Mouse (Mus musculus) kidney, embryonic 16.5 days (tissue): ENCODE measurements around the gene Epb41. TPM values are rescaled to one million over a fixed set of nuclear protein-coding genes. Genes with fewer than 3 reads are reported as not detected.

ENCODE experiments used
- ATAC-seq: fragments of 200-750 bp; cut with Nextera tagmentation; 2 replicates; pipeline ENCODE4 v1.8.0; 2017; ENCODE audit warnings: moderate TSS enrichment; ENCODE audit not compliant: low FRiP score, low TSS enrichment
- H3K27ac ChIP-seq: fragments of 300-500 bp; sonication (generic); 2 replicates; pipeline ENCODE4 v1.5.1; 2014; ENCODE audit warnings: low read length
- H3K27me3 ChIP-seq: fragments of 300-500 bp; sonication (generic); 2 replicates; pipeline ENCODE4 v1.6.1; 2014; ENCODE audit warnings: low read length, control low read depth, mixed read lengths; ENCODE audit not compliant: insufficient read depth
- H3K36me3 ChIP-seq: fragments of 300-500 bp; sonication (generic); 2 replicates; pipeline ENCODE4 v1.6.1; 2014; ENCODE audit warnings: low read length, control low read depth, mixed read lengths; ENCODE audit not compliant: insufficient read depth
- H3K4me1 ChIP-seq: fragments of 300-500 bp; sonication (generic); 2 replicates; pipeline ENCODE4 v1.6.1; 2014; ENCODE audit warnings: low read length, control low read depth, mixed read lengths; ENCODE audit not compliant: insufficient read depth
- H3K4me2 ChIP-seq: fragments of 300-500 bp; sonication (generic); replicated peaks from 2 replicates; pipeline ENCODE4 v1.6.1; 2014; ENCODE audit warnings: low read depth, low read length
- H3K4me3 ChIP-seq: fragments of 300-500 bp; sonication (generic); 2 replicates; pipeline ENCODE4 v1.5.1; 2014; ENCODE audit warnings: mild to moderate bottlenecking, low read length
- H3K9ac ChIP-seq: fragments of 300-500 bp; sonication (generic); replicated peaks from 2 replicates; pipeline ENCODE4 v1.6.1; 2014; ENCODE audit warnings: low read length
- H3K9me3 ChIP-seq: fragments of 300-500 bp; sonication (generic); 2 replicates; pipeline ENCODE4 v1.6.1; 2016; ENCODE audit warnings: low read length, control low read depth
- WGBS: fragments of 180-500 bp; shearing (Covaris S2); extraction: QIAGEN DNeasy Blood & Tissue Kit; methylation state at CpG from one replicate; pipeline ENCODE4 v1.1.7; 2014; 5-methylcytosine and 5-hydroxymethylcytosine counted together
- polyA plus RNA-seq: library from polyadenylated mRNA; unstranded; fragments of >200 nt; fragmentation: Nextera tagmentation; extraction: Ambion mirVana; gene quantifications from 2 replicates; pipeline ENCODE4 v1.2.1, GENCODE M21; 2015

Epb41 gene
- polyA plus RNA-seq, 1 experiment from 2014 or later, result 68.6 TPM

- Histone ChIP-seq H3K9ac (peak overlapping the region; percentile 32), H3K4me1 (peaks cover 84% of the 10 kb centered on the region), H3K9me3 (no peaks in the 10 kb centered on the region), H3K27ac (peak overlapping the region; percentile 65), H3K36me3 (peaks cover 9% of the 10 kb centered on the region; the same call in 1 of the 2 replicates), H3K4me3 (no peak overlapping the region), H3K27me3 (peaks cover 14% of the 10 kb centered on the region), H3K4me2 (peak overlapping the region; percentile 24; the same call in 1 of the 2 replicates)
- 15% methylated on average over 15 of the region's 15 CpGs for WGBS
- peak; percentile 12; the same call in 1 of the 2 replicates for ATAC-seq
Measured at GRCm38 (mm10) chr4:131918711-131919500, 156.2 kb downstream of the Epb41 start.

GRCm38 (mm10) chr4:131918026-131918533, 157.0 kb downstream of the Epb41 start:
- no peak for ATAC-seq
- H3K27ac ChIP-seq, result peak overlapping the region; percentile 65
- WGBS, result 65% methylated on average over 7 of the region's 7 CpGs

GRCm38 (mm10) chr4:131917010-131917555, 158.0 kb downstream of the Epb41 start:
- H3K9me3 ChIP-seq, result no peaks in the 10 kb centered on the region
- 65% methylated on average over 10 of the region's 10 CpGs for WGBS
- peak overlapping the region; percentile 27; the same call in 1 of the 2 replicates for H3K9ac ChIP-seq
- H3K4me2 ChIP-seq, result no peak overlapping the region
- no peaks in the 10 kb centered on the region for H3K36me3 ChIP-seq
- peaks cover 90% of the 10 kb centered on the region for H3K4me1 ChIP-seq
- peaks cover 11% of the 10 kb centered on the region for H3K27me3 ChIP-seq
- peak overlapping the region; percentile 82 for H3K27ac ChIP-seq
- no peak for ATAC-seq
- no peak overlapping the region for H3K4me3 ChIP-seq

More at GRCm38 (mm10) chr4:131918026-131918533, 157.0 kb downstream of the Epb41 start:
- 0 out of 2 replicates have a peak, but pooled peaks cover 4% of the 10 kb centered on the region for H3K36me3 ChIP-seq
- H3K4me2 ChIP-seq, result no peak overlapping the region
- H3K9me3 ChIP-seq, result no peaks in the 10 kb centered on the region
- H3K9ac ChIP-seq, result no peak overlapping the region; the same call in 1 of the 2 replicates
- H3K4me3 ChIP-seq, result no peak overlapping the region
- H3K4me1 ChIP-seq, result peaks cover 91% of the 10 kb centered on the region
- peaks cover 13% of the 10 kb centered on the region for H3K27me3 ChIP-seq

GRCm38 (mm10) chr4:131916425-131916824, 158.7 kb downstream of the Epb41 start:
- 10% methylated on average over 15 of the region's 15 CpGs for WGBS
- Histone ChIP-seq H3K27ac (peak overlapping the region; percentile 82), H3K27me3 (peaks cover 11% of the 10 kb centered on the region), H3K4me3 (no peak overlapping the region), H3K4me1 (peaks cover 83% of the 10 kb centered on the region), H3K9me3 (no peaks in the 10 kb centered on the region), H3K9ac (no peak overlapping the region; the same call in 1 of the 2 replicates), H3K4me2 (no peak overlapping the region), H3K36me3 (no peaks in the 10 kb centered on the region)
- no peak for ATAC-seq

GRCm38 (mm10) chr4:131915821-131916328, 159.2 kb downstream of the Epb41 start:
- Histone ChIP-seq H3K4me1 (peaks cover 83% of the 10 kb centered on the region), H3K4me2 (peak overlapping the region; percentile 62), H3K36me3 (no peaks in the 10 kb centered on the region), H3K27ac (peak overlapping the region; percentile 51), H3K27me3 (peaks cover 11% of the 10 kb centered on the region), H3K9ac (peak overlapping the region; percentile 51; the same call in 1 of the 2 replicates), H3K9me3 (no peaks in the 10 kb centered on the region), H3K4me3 (no peak overlapping the region)
- 14% methylated on average over 13 of the region's 13 CpGs for WGBS
- no peak for ATAC-seq

GRCm38 (mm10) chr4:131914891-131915469, 160.1 kb downstream of the Epb41 start:
- Histone ChIP-seq H3K4me2 (peak overlapping the region; percentile 62), H3K27ac (peak overlapping the region; percentile 83), H3K27me3 (peaks cover 11% of the 10 kb centered on the region), H3K4me1 (peaks cover 84% of the 10 kb centered on the region), H3K4me3 (peak overlapping the region; percentile 31), H3K36me3 (no peaks in the 10 kb centered on the region), H3K9ac (peak overlapping the region; percentile 51), H3K9me3 (no peaks in the 10 kb centered on the region)
- peak; percentile 39 for ATAC-seq
- WGBS, result 2% methylated on average over 31 of the region's 31 CpGs

GRCm38 (mm10) chr4:131914046-131914643, 161.0 kb downstream of the Epb41 start:
- ATAC-seq, result no peak
- Histone ChIP-seq H3K4me3 (no peak overlapping the region), H3K27ac (peak overlapping the region; percentile 2; the same call in 1 of the 2 replicates), H3K27me3 (peaks cover 11% of the 10 kb centered on the region), H3K36me3 (no peaks in the 10 kb centered on the region), H3K9me3 (no peaks in the 10 kb centered on the region), H3K4me1 (peaks cover 77% of the 10 kb centered on the region), H3K9ac (0 out of 2 replicates have a peak overlapping the region, but pooled peaks have one; percentile 2), H3K4me2 (no peak overlapping the region)
- WGBS, result 9% methylated on average over 9 of the region's 9 CpGs

- Histone ChIP-seq H3K4me3 (no peak overlapping the region), H3K4me2 (no peak overlapping the region), H3K27me3 (peaks cover 11% of the 10 kb centered on the region), H3K27ac (no peak overlapping the region), H3K4me1 (peaks cover 71% of the 10 kb centered on the region), H3K36me3 (no peaks in the 10 kb centered on the region), H3K9ac (no peak overlapping the region), H3K9me3 (no peaks in the 10 kb centered on the region)
- 31% methylated on average over 10 of the region's 10 CpGs for WGBS
- no peak for ATAC-seq
Measured at GRCm38 (mm10) chr4:131913526-131913925, 161.6 kb downstream of the Epb41 start.

- no peak overlapping the region for H3K4me2 ChIP-seq
- peaks cover 8% of the 10 kb centered on the region for H3K27me3 ChIP-seq
- H3K27ac ChIP-seq, result no peak overlapping the region
- no peak for ATAC-seq
- 26% methylated on average over 4 of the region's 5 CpGs for WGBS
- no peak overlapping the region for H3K9ac ChIP-seq
- peaks cover 55% of the 10 kb centered on the region for H3K4me1 ChIP-seq
- H3K4me3 ChIP-seq, result no peak overlapping the region
- H3K9me3 ChIP-seq, result peaks cover 5% of the 10 kb centered on the region
- H3K36me3 ChIP-seq, result no peaks in the 10 kb centered on the region
Measured at GRCm38 (mm10) chr4:131911521-131911920, 163.6 kb downstream of the Epb41 start.
